Mouse (Mus musculus): ENCODE measurements around the gene Ifi47. TPM values are rescaled to one million over a fixed set of nuclear protein-coding genes. Genes with fewer than 3 reads are reported as not detected.

Ifi47 gene
- polyA plus RNA-seq, 1 experiment from 2014 or later: 0.66 TPM

- ATAC-seq (ENCODE audit: low FRiP score): no peak
- Histone ChIP-seq H3K4me1 (replicated peaks) (no peaks in the 10 kb centered on the region), H3K36me3 (no peaks in the 10 kb centered on the region), H3K27me3 (no peaks in the 10 kb centered on the region), H3K4me3 (no peak overlapping the region), H3K9me3 (no peaks in the 10 kb centered on the region), H3K9ac (no peak overlapping the region), H3K27ac (no peak overlapping the region), H3K4me2 (no peak overlapping the region)
- WGBS: 82% methylated on average over 3 of the region's 3 CpGs
These were observed 5.5 kb downstream of the Ifi47 start for GRCm38 (mm10) chr11:49081886-49082285.

- no peak overlapping the region for H3K27ac ChIP-seq
- no peaks in the 10 kb centered on the region for H3K9me3 ChIP-seq
- no peak overlapping the region for H3K9ac ChIP-seq
- no peaks in the 10 kb centered on the region for H3K36me3 ChIP-seq
- H3K4me1 ChIP-seq (replicated peaks): peaks cover 3% of the 10 kb centered on the region; the same call in 1 of the 2 replicates
- no peak overlapping the region for H3K4me3 ChIP-seq
- WGBS: 97% methylated on average over 1 of the region's 1 CpGs
- H3K4me2 ChIP-seq: no peak overlapping the region
- no peaks in the 10 kb centered on the region for H3K27me3 ChIP-seq
- ATAC-seq (ENCODE audit: low FRiP score): no peak
These were observed 6.8 kb downstream of the Ifi47 start for GRCm38 (mm10) chr11:49083146-49083545.

- 76% methylated on average over 3 of the region's 3 CpGs for WGBS
- no peak for ATAC-seq (ENCODE audit: low FRiP score)
- Histone ChIP-seq H3K27ac (no peak overlapping the region), H3K36me3 (no peaks in the 10 kb centered on the region), H3K9me3 (no peaks in the 10 kb centered on the region), H3K9ac (no peak overlapping the region), H3K4me2 (no peak overlapping the region), H3K4me1 (replicated peaks) (peaks cover 7% of the 10 kb centered on the region; the same call in 1 of the 2 replicates), H3K27me3 (no peaks in the 10 kb centered on the region), H3K4me3 (no peak overlapping the region)
These were observed 7.4 kb downstream of the Ifi47 start for GRCm38 (mm10) chr11:49083808-49084207.

GRCm38 (mm10) chr11:49084385-49084784, 8.0 kb downstream of the Ifi47 start:
- no peaks in the 10 kb centered on the region for H3K36me3 ChIP-seq
- no peak overlapping the region for H3K9ac ChIP-seq
- no peaks in the 10 kb centered on the region for H3K27me3 ChIP-seq
- peaks cover 7% of the 10 kb centered on the region; the same call in 1 of the 2 replicates for H3K4me1 ChIP-seq (replicated peaks)
- H3K27ac ChIP-seq: no peak overlapping the region
- 86% methylated on average over 1 of the region's 1 CpGs for WGBS
- no peaks in the 10 kb centered on the region for H3K9me3 ChIP-seq
- ATAC-seq (ENCODE audit: low FRiP score): no peak
- H3K4me2 ChIP-seq: no peak overlapping the region
- H3K4me3 ChIP-seq: no peak overlapping the region

- WGBS: 41% methylated on average over 3 of the region's 3 CpGs
- Histone ChIP-seq H3K4me3 (no peak overlapping the region), H3K4me2 (no peak overlapping the region), H3K9me3 (no peaks in the 10 kb centered on the region), H3K4me1 (replicated peaks) (peaks cover 7% of the 10 kb centered on the region; the same call in 1 of the 2 replicates), H3K36me3 (no peaks in the 10 kb centered on the region), H3K27me3 (no peaks in the 10 kb centered on the region), H3K9ac (no peak overlapping the region), H3K27ac (no peak overlapping the region)
- ATAC-seq (ENCODE audit: low FRiP score): no peak
These were observed 8.5 kb downstream of the Ifi47 start for GRCm38 (mm10) chr11:49084875-49085274.

- no peak overlapping the region for H3K9ac ChIP-seq
- no peaks in the 10 kb centered on the region for H3K27me3 ChIP-seq
- 85% methylated on average over 6 of the region's 6 CpGs for WGBS
- no peak overlapping the region for H3K27ac ChIP-seq
- H3K9me3 ChIP-seq: no peaks in the 10 kb centered on the region
- H3K4me3 ChIP-seq: no peak overlapping the region
- no peak for ATAC-seq (ENCODE audit: low FRiP score)
- H3K4me2 ChIP-seq: no peak overlapping the region
- peaks cover 7% of the 10 kb centered on the region; the same call in 1 of the 2 replicates for H3K4me1 ChIP-seq (replicated peaks)
- no peaks in the 10 kb centered on the region for H3K36me3 ChIP-seq
These were observed 10.5 kb downstream of the Ifi47 start for GRCm38 (mm10) chr11:49086858-49087361.

- peaks cover 7% of the 10 kb centered on the region; the same call in 1 of the 2 replicates for H3K4me1 ChIP-seq (replicated peaks)
- H3K27ac ChIP-seq: no peak overlapping the region
- no peak overlapping the region for H3K9ac ChIP-seq
- H3K27me3 ChIP-seq: no peaks in the 10 kb centered on the region
- no peaks in the 10 kb centered on the region for H3K36me3 ChIP-seq
- H3K4me2 ChIP-seq: peak overlapping the region; percentile 29; the same call in 1 of the 2 replicates
- 42% methylated on average over 22 of the region's 22 CpGs for whole genome bisulfite sequencing
- no peak for ATAC-seq (ENCODE audit: low FRiP score)
- no peak overlapping the region for H3K4me3 ChIP-seq
- no peaks in the 10 kb centered on the region for H3K9me3 ChIP-seq
These were observed 11.6 kb downstream of the Ifi47 start for GRCm38 (mm10) chr11:49087830-49088616.

- Histone ChIP-seq H3K27ac (no peak overlapping the region), H3K4me1 (replicated peaks) (peaks cover 7% of the 10 kb centered on the region; the same call in 1 of the 2 replicates), H3K4me2 (no peak overlapping the region), H3K27me3 (no peaks in the 10 kb centered on the region), H3K36me3 (no peaks in the 10 kb centered on the region), H3K9me3 (no peaks in the 10 kb centered on the region), H3K9ac (no peak overlapping the region), H3K4me3 (no peak overlapping the region)
- 94% methylated on average over 5 of the region's 5 CpGs for WGBS
- ATAC-seq (ENCODE audit: low FRiP score): no peak
These were observed 12.7 kb downstream of the Ifi47 start for GRCm38 (mm10) chr11:49088990-49089652.

- no peak overlapping the region for H3K4me3 ChIP-seq
- no peak overlapping the region for H3K4me2 ChIP-seq
- peaks cover 7% of the 10 kb centered on the region; the same call in 1 of the 2 replicates for H3K4me1 ChIP-seq (replicated peaks)
- H3K36me3 ChIP-seq: no peaks in the 10 kb centered on the region
- no peak overlapping the region for H3K27ac ChIP-seq
- H3K9ac ChIP-seq: no peak overlapping the region
- no peak for ATAC-seq (ENCODE audit: low FRiP score)
- H3K9me3 ChIP-seq: no peaks in the 10 kb centered on the region
- H3K27me3 ChIP-seq: no peaks in the 10 kb centered on the region
- WGBS: 84% methylated on average over 3 of the region's 3 CpGs
These were observed 13.5 kb downstream of the Ifi47 start for GRCm38 (mm10) chr11:49089735-49090507.

GRCm38 (mm10) chr11:49090551-49090950, 14.2 kb downstream of the Ifi47 start:
- H3K4me2 ChIP-seq: no peak overlapping the region
- no peaks in the 10 kb centered on the region for H3K9me3 ChIP-seq
- no peak for ATAC-seq (ENCODE audit: low FRiP score)
- 91% methylated on average over 5 of the region's 5 CpGs for WGBS
- no peaks in the 10 kb centered on the region for H3K27me3 ChIP-seq
- no peaks in the 10 kb centered on the region for H3K36me3 ChIP-seq
- no peak overlapping the region for H3K27ac ChIP-seq
- no peak overlapping the region for H3K4me3 ChIP-seq
- peaks cover 7% of the 10 kb centered on the region; the same call in 1 of the 2 replicates for H3K4me1 ChIP-seq (replicated peaks)
- no peak overlapping the region for H3K9ac ChIP-seq

- Histone ChIP-seq H3K27me3 (no peaks in the 10 kb centered on the region), H3K9me3 (no peaks in the 10 kb centered on the region), H3K4me3 (no peak overlapping the region), H3K27ac (no peak overlapping the region), H3K4me1 (replicated peaks) (peaks cover 7% of the 10 kb centered on the region; the same call in 1 of the 2 replicates), H3K9ac (no peak overlapping the region), H3K36me3 (no peaks in the 10 kb centered on the region), H3K4me2 (no peak overlapping the region)
- WGBS: 88% methylated on average over 4 of the region's 4 CpGs
- no peak for ATAC-seq (ENCODE audit: low FRiP score)
These were observed 14.8 kb downstream of the Ifi47 start for GRCm38 (mm10) chr11:49091171-49091570.

GRCm38 (mm10) chr11:49092053-49092586, 15.7 kb downstream of the Ifi47 start:
- no peak overlapping the region for H3K4me3 ChIP-seq

More at GRCm38 (mm10) chr11:49092053-49092586, 15.7 kb downstream of the Ifi47 start:
- Histone ChIP-seq H3K4me1 (replicated peaks) (peaks cover 7% of the 10 kb centered on the region; the same call in 1 of the 2 replicates), H3K27ac (no peak overlapping the region), H3K4me2 (no peak overlapping the region), H3K9ac (no peak overlapping the region), H3K27me3 (no peaks in the 10 kb centered on the region), H3K36me3 (no peaks in the 10 kb centered on the region), H3K9me3 (no peaks in the 10 kb centered on the region)
- ATAC-seq (ENCODE audit: low FRiP score): no peak
- 93% methylated on average over 1 of the region's 1 CpGs for WGBS
